Mouse (Mus musculus): Measurements from ENCODE around the gene Tatdn2. TPM values are rescaled to one million over a fixed set of nuclear protein-coding genes. Genes with fewer than 3 reads are reported as not detected.

The Tatdn2 gene
- polyA plus RNA-seq, 1 experiment: 112 TPM

DNA sequence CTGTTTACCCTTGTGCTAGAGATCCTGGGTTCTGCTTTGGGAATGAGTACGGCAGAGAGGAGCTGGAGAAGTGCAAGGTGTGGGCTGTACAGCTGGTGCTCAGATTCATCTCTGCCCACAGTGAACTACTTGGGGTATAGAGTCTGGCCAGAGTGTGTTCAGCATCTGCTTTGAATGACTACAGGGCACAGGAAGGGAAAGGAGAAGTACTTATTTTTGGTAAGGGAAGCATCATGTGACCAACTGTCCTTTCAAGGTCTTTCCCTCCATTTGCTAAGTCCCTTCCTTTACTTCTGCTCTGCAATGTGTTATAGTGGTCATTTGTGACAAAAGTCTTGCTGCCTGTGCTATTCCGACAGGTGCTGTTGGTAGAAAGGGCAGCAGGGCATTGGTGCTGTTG, 17.4 kb downstream of the Tatdn2 start:
- no peak overlapping the region for H3K4me3 ChIP-seq (replicated peaks; ENCODE audit: control insufficient read depth, low read depth, low read length)
- whole genome bisulfite sequencing: 23% methylated on average over 2 of the region's 2 CpGs
- H3K27ac ChIP-seq (ENCODE audit: control insufficient read depth, insufficient read depth, low read depth, low read length, poor library complexity): peak overlapping the region; percentile 60; the same call in 1 of the 2 replicates
- peaks cover 5% of the 10 kb centered on the region; the same call in 1 of the 2 replicates for H3K4me1 ChIP-seq (ENCODE audit: control insufficient read depth, insufficient read depth, low read length)
- no peak for TF ChIP-seq CTCF (IDR thresholded peaks at IDR 0.05; ENCODE audit: control insufficient read depth, insufficient read depth, low read length)
- TF ChIP-seq POLR2A (IDR thresholded peaks at IDR 0.05; ENCODE audit: borderline replicate concordance, control insufficient read depth, low read depth, low read length): no peak

DNA sequence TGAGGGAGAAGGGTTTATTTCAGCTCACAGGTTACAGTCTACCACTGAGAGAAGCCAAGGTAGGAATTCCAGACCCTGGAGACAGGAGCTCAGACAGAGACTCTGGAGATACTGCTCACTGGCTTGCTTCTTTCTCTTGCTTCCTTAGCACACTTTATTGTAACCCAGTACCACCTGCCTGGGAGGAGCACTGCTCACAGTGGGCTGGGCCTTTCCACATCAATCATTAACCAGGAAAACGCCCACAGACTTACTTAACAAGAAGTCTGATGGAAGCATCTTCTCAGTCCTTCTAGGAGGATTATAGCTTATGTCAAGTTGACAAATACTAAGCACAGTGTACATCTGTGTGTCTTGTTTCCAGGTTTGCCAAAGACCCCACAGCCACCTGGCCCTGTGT, 17.9 kb downstream of the Tatdn2 start:
- 67% methylated on average over 1 of the region's 1 CpGs for WGBS
- no peak overlapping the region for H3K4me3 ChIP-seq (replicated peaks; ENCODE audit: control insufficient read depth, low read depth, low read length)
- H3K4me1 ChIP-seq (ENCODE audit: control insufficient read depth, insufficient read depth, low read length): peaks cover 5% of the 10 kb centered on the region; the same call in 1 of the 2 replicates
- peak overlapping the region; percentile 37; the same call in 1 of the 2 replicates for H3K27ac ChIP-seq (ENCODE audit: control insufficient read depth, insufficient read depth, low read depth, low read length, poor library complexity)
- TF ChIP-seq CTCF (IDR thresholded peaks at IDR 0.05; ENCODE audit: control insufficient read depth, insufficient read depth, low read length) (no peak), POLR2A (IDR thresholded peaks at IDR 0.05; ENCODE audit: borderline replicate concordance, control insufficient read depth, low read depth, low read length) (no peak)

DNA sequence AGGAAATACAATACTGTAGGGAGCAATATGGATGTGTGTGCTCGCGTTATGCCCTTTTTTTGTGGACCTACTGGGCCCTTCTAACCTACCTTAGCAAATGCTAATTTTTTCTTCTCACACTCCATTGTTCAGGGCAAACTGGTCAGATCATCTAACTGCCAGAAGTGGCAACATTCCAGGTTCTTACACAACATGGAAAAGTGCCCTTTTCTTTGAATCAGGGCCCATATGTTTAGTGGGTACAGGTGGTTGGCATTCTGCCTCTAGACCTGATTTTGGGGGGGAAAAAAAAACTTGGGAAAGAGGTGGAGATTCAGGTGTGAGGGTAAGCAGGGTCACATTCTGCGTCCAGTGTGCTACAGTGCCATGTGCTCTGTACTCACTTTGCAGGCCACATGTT, 20.7 kb downstream of the Tatdn2 start:
- TF ChIP-seq CTCF (IDR thresholded peaks at IDR 0.05; ENCODE audit: control insufficient read depth, insufficient read depth, low read length) (no peak), POLR2A (IDR thresholded peaks at IDR 0.05; ENCODE audit: borderline replicate concordance, control insufficient read depth, low read depth, low read length) (no peak)
- no peak overlapping the region for H3K27ac ChIP-seq (ENCODE audit: control insufficient read depth, insufficient read depth, low read depth, low read length, poor library complexity)
- WGBS: 86% methylated on average over 3 of the region's 3 CpGs
- peaks cover 5% of the 10 kb centered on the region; the same call in 1 of the 2 replicates for H3K4me1 ChIP-seq (ENCODE audit: control insufficient read depth, insufficient read depth, low read length)
- no peak overlapping the region for H3K4me3 ChIP-seq (replicated peaks; ENCODE audit: control insufficient read depth, low read depth, low read length)

DNA sequence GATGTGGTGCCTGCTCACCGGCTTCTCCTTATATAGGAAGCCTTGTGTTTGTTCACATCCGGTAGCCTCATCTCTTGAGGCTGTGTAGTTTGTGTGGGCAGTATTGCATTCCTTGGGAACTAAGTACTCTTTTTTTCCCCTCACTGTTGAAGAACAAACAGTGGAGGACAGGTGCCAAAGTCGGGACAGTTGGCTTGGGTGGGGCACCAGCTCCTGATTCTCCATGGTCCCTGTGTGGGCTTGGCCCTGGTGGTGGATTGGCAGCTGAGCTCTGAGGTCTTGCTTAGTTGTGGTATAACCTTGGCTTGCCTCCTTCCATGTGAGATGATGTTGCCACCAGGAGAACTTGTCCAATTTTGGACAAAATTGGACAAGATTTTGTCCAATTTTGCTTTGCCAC, 23.0 kb downstream of the Tatdn2 start, which contains the start of gene Ghrl:
Gene Ghrl, minus strand, starts transcription at position 3 of the 400 bp plus-strand sequence.
- no peak for TF ChIP-seq CTCF (IDR thresholded peaks at IDR 0.05; ENCODE audit: control insufficient read depth, insufficient read depth, low read length)
- TF ChIP-seq POLR2A (IDR thresholded peaks at IDR 0.05; ENCODE audit: borderline replicate concordance, control insufficient read depth, low read depth, low read length): no peak
- WGBS: 87% methylated on average over 3 of the region's 3 CpGs
- no peak within 1 kb of the TSS for H3K27ac ChIP-seq (ENCODE audit: control insufficient read depth, insufficient read depth, low read depth, low read length, poor library complexity)

DNA sequence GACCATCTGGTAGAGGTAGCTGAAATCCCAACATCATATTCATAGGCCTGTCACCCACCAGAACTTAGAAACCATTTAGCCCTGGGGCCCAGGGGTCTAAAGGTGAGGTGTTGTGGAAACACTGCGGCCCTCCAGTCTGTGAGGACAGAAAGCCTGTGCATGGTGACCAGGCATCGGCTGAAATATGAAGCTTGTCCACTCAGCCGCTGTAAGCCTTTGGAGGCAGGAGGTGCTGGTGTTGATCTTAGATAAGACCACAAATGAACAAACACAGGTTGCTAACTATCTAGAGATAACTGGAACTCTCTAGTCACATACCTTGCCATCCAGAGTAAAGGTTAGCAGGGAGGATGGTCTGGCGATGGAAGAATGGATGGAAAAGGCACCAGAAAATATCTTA, 24.2 kb downstream of the Tatdn2 start:
- no peak overlapping the region for H3K27ac ChIP-seq (ENCODE audit: control insufficient read depth, insufficient read depth, low read depth, low read length, poor library complexity)
- H3K4me1 ChIP-seq (ENCODE audit: control insufficient read depth, insufficient read depth, low read length): peaks cover 2% of the 10 kb centered on the region; the same call in 1 of the 2 replicates
- whole genome bisulfite sequencing: 92% methylated on average over 4 of the region's 4 CpGs
- TF ChIP-seq CTCF (IDR thresholded peaks at IDR 0.05; ENCODE audit: control insufficient read depth, insufficient read depth, low read length): no peak
- no peak for TF ChIP-seq POLR2A (IDR thresholded peaks at IDR 0.05; ENCODE audit: borderline replicate concordance, control insufficient read depth, low read depth, low read length)
- H3K4me3 ChIP-seq (replicated peaks; ENCODE audit: control insufficient read depth, low read depth, low read length): no peak overlapping the region

More for the DNA sequence above, 23.0 kb downstream of the Tatdn2 start, which contains the start of gene Ghrl:
- no peak within 1 kb of the TSS for H3K4me3 ChIP-seq (replicated peaks; ENCODE audit: control insufficient read depth, low read depth, low read length)
- H3K4me1 ChIP-seq (ENCODE audit: control insufficient read depth, insufficient read depth, low read length): peaks cover 2% of the 10 kb centered on the region; the same call in 1 of the 2 replicates

DNA sequence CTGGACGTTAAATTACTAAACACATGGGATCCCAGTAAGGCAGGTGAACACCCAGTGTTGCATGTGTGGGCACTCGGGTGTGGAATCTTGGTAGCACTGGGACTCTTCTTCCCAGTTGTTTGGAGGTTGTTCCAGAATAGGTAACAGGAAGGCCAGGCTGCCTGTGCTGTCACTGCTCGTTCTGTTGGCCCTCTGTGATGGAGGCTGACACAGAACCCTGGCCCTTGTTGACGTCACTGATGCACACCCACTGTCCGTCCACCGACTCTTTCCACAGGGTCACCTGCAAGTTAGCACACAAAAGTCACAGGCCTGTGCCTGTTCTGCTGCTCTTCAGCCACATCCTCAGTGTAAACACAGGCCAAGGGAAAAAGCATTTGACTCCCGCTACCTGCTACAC, 31.3 kb downstream of the Tatdn2 start:
- H3K27ac ChIP-seq (ENCODE audit: control insufficient read depth, insufficient read depth, low read depth, low read length, poor library complexity): no peak overlapping the region
- 85% methylated on average over 7 of the region's 7 CpGs for WGBS
- no peaks in the 10 kb centered on the region for H3K4me1 ChIP-seq (ENCODE audit: control insufficient read depth, insufficient read depth, low read length)
- TF ChIP-seq CTCF (IDR thresholded peaks at IDR 0.05; ENCODE audit: control insufficient read depth, insufficient read depth, low read length): no peak
- no peak for TF ChIP-seq POLR2A (IDR thresholded peaks at IDR 0.05; ENCODE audit: borderline replicate concordance, control insufficient read depth, low read depth, low read length)
- H3K4me3 ChIP-seq (replicated peaks; ENCODE audit: control insufficient read depth, low read depth, low read length): no peak overlapping the region

DNA sequence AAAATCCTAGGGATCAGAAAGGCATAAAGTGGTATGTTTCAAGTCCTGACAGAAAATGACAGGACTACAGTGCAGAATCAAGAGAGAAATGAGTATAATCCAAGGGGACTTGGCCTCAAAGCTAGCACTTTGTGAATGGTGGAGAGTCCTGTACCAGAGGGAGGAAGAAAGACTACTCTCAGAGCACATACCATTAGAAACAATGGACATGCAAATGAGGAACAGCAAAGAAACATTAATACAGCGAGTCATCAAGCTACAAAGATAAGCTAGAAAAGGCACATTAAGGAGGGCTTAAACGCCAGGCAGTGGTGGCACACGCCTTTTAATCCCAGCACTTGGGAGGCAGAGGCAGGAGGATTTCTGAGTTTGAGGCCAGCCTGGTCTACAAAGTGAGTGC, 34.4 kb downstream of the Tatdn2 start:
- TF ChIP-seq CTCF (IDR thresholded peaks at IDR 0.05; ENCODE audit: control insufficient read depth, insufficient read depth, low read length) (no peak), POLR2A (IDR thresholded peaks at IDR 0.05; ENCODE audit: borderline replicate concordance, control insufficient read depth, low read depth, low read length) (no peak)
- Histone ChIP-seq H3K27ac (ENCODE audit: control insufficient read depth, insufficient read depth, low read depth, low read length, poor library complexity) (no peak overlapping the region), H3K4me3 (replicated peaks; ENCODE audit: control insufficient read depth, low read depth, low read length) (no peak overlapping the region), H3K4me1 (ENCODE audit: control insufficient read depth, insufficient read depth, low read length) (no peaks in the 10 kb centered on the region)
- 74% methylated on average over 3 of the region's 3 CpGs for WGBS

DNA sequence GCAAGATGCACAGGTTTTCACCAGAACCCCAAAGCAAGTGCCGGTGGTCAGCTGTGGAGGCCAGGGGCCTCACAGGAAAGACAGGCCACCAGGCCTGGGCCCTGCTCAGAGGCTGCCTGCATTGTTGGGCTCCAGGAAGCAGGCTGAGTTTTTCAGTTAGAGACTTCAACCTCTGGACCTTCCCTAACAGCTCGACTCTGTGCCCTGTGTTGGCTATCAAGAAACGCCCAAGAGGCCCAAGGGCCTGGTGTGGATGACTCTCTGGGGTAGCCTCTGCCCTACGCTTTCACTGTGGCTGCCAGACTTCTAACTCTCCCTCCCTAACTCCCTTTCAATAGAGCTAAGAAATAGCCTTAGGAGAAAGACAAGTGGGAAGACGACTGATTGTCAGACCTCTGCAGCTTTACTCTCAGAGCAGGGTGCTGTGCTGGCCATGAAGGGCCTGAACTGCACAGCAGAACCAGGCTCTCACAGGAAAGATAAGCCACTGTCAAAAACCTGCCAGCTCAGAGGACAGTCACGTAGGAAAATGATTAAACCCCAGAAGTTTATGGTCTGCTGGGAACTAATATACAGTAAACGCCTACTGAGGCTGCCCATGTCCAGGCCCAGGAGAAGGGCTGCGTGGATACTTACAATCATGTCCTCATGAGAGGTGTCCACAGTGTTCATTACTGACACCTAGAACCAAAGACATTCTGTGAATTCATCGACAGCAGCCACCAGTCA, 40.6 kb downstream of the Tatdn2 start:
- H3K4me3 ChIP-seq (replicated peaks; ENCODE audit: control insufficient read depth, low read depth, low read length): no peak overlapping the region
- no peak for TF ChIP-seq CTCF (IDR thresholded peaks at IDR 0.05; ENCODE audit: control insufficient read depth, insufficient read depth, low read length)
- TF ChIP-seq POLR2A (IDR thresholded peaks at IDR 0.05; ENCODE audit: borderline replicate concordance, control insufficient read depth, low read depth, low read length): no peak
- 81% methylated on average over 9 of the region's 9 CpGs for WGBS
- peaks cover 1% of the 10 kb centered on the region; the same call in 1 of the 2 replicates for H3K4me1 ChIP-seq (ENCODE audit: control insufficient read depth, insufficient read depth, low read length)
- H3K27ac ChIP-seq (ENCODE audit: control insufficient read depth, insufficient read depth, low read depth, low read length, poor library complexity): no peak overlapping the region
